Mouse (Mus musculus) brain, embryonic 14.5 days (tissue): ENCODE data around the gene Cep72. TPM values are rescaled to one million over a fixed set of nuclear protein-coding genes. Genes with fewer than 3 reads are reported as not detected.
"Not testable (repeated sequence)": the region's sequence is repeated elsewhere in the genome, so short reads cannot be mapped to it uniquely, and the experiment has no call there.

Experiments
- DNase-seq: peaks from one replicate; pipeline ENCODE4 v3.0.0-alpha.2; 2011; ENCODE audit warnings: low read depth
- CTCF ChIP-seq: fragments of 200-500 bp; IDR thresholded peaks from 2 replicates; pipeline ENCODE4 v1.5.1; 2012; ENCODE audit warnings: inconsistent platforms, mild to moderate bottlenecking, moderate library complexity, borderline replicate concordance; ENCODE audit not compliant: insufficient read depth, insufficient read length; ENCODE audit errors: extremely low read depth
- POLR2A ChIP-seq: fragments of 200-500 bp; IDR thresholded peaks from 2 replicates; pipeline ENCODE4 v1.6.1; 2012; ENCODE audit warnings: mild to moderate bottlenecking, inconsistent platforms, borderline replicate concordance; ENCODE audit not compliant: poor library complexity, insufficient read depth, insufficient read length, severe bottlenecking; ENCODE audit errors: extremely low read depth
- polyA plus RNA-seq: library from polyadenylated mRNA; depleted of rRNA; stranded (reverse); fragments of >200 nt; gene quantifications from 2 replicates; pipeline ENCODE4 v1.2.3, GENCODE M21; 2012

Cep72 gene
- polyA plus RNA-seq, 1 experiment: 9.1 TPM

GRCm38 (mm10) chr13:74025151-74026081 lies 36.7 kb downstream of the Cep72 start:
- TF ChIP-seq POLR2A (no peak), CTCF (no peak)
- peak; percentile 43 for DNase-seq

DNA sequence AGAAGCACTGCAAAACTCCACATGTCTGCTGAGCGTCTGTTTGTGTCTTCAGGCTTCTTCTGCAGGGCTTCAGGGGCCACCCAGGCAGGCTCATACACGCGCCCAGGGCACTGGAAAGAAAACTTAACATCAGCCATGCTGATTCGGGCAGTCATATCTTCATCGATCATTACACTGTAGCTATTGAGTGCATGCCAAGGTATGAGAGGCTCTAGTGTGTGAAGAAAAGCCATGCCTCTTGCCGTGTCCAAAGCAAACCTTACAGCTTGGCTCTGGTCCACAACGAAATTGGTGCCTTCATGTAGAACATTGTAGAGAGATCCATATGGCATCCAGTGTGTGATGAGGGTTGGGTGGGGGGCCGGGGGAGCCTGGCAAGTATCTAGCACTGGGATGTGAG lies 43.1 kb downstream of the Cep72 start:
- DNase-seq: not testable (repeated sequence)

DNA sequence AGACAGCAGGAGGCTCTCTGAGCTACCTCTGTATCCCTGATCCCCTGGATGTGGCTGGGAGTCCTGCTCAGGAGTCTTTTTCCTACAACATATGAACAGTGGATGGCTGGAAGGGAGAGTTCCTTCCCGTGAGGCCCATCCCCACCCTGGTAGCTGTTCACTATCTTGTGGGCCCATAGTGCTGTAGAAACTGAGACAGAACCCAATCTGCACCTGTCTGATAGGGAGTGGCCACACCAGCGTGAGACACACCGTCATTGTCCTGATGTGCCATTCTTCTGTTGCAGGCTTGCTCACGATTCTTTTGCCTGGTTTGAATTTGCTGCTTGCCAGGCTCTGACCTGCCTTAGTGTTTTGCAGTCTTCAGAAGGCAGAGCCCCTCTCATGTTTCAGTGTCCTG lies 44.7 kb downstream of the Cep72 start:
- TF ChIP-seq POLR2A (no peak), CTCF (no peak)
- no peak for DNase-seq

DNA sequence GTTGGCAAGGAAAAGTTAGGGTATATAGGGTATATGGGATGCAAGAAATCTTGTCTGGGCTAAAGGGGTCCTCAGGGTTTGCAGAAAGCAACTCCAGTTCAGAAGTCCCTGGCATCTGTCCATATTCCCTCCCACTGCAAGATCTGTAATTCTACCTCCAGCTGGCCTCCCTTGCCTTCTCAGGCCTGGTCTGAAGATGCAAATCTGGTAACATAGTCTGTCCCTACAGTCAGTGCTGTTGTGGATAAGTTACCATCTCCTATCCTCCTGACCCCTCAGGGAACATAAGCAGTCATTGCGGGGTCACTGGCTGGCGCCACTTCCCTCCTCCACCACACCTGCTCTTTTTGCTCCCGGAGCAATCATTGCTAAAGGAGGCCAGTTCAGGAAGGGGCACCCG lies 46.2 kb downstream of the Cep72 start:
- no peak for TF ChIP-seq CTCF
- no peak for TF ChIP-seq POLR2A
- DNase-seq: peak; percentile 24

DNA sequence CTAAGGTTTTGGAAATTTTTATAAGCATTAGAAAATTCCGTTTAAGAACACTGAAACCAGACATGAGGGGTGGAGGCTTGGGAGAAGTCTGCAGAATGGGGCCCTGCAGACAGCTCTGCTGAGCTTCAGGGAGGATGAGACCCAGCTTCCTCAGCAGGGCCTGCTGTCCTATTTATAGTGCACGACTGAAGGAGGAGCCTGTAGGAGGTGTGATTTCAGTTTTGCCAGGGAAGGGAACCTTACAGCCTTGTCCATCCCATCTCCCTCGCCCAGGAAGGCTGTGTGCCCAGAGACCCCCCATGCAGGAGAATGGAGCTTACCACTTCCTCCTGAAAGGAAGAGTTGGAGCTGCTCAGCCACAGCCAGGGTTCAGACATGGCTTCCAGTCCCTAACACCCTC lies 51.4 kb downstream of the Cep72 start:
- DNase-seq: peak; percentile 53
- TF ChIP-seq POLR2A (no peak), CTCF (no peak)

- peak; percentile 92 for DNase-seq
- TF ChIP-seq CTCF: no peak
- 0 out of 2 replicates have a peak, but pooled peaks have one; percentile 7 for TF ChIP-seq POLR2A
Observed at GRCm38 (mm10) chr13:74009791-74010614, 52.1 kb downstream of the Cep72 start.

DNA sequence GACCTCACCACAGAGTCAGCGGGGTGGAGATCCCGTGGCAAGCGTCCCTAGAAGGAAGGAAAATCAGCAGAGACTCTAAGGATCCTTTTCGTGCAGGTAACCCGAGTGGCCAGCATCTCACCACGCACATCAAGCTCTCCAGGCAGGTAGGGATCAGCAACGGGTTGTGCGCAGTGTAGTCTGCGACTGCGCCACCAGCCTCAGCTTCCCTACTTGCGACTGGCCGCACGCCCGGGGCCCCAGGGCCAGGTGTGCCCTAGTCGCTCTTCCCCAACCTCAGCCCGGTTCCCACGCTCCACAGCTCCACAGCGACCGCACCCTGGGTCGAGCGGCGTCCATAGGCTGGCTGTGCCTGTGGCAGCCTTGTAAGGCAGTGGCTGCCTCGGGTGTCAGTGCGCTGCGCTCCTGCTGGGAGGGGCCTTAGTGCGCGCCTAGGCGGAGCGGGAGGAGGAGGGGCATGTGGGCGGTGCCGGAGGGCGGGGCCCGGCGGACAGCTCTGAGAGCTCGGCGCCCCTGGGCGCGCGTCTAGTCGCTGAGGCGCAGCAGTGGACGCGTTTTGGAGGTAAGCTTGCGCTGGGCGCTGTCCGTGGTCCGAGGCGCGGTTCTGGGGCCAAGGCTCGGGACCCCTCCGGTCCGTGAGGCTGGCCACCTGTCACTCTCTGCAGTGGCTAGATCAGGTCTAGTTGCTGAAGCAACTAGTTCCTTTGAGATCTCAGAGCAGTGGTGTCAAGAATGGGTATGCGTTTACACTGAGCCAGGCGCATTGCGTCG lies 53.0 kb downstream of the Cep72 start, which contains the start of gene Tppp:
TSS of gene Tppp (plus strand) at position 460 of the 771 bp plus-strand sequence.
- peak; percentile 94 for DNase-seq
- TF ChIP-seq CTCF: no peak
- TF ChIP-seq POLR2A: peak; percentile 49; the same call in 1 of the 2 replicates

- not testable (repeated sequence) for DNase-seq
Observed at GRCm38 (mm10) chr13:74008216-74008615, 53.9 kb downstream of the Cep72 start.

- DNase-seq: not testable (repeated sequence)
Observed at GRCm38 (mm10) chr13:74006881-74007280, 55.2 kb downstream of the Cep72 start.

GRCm38 (mm10) chr13:74001492-74001891 lies 60.6 kb downstream of the Cep72 start:
- TF ChIP-seq POLR2A: no peak
- no peak for TF ChIP-seq CTCF
- no peak for DNase-seq

DNA sequence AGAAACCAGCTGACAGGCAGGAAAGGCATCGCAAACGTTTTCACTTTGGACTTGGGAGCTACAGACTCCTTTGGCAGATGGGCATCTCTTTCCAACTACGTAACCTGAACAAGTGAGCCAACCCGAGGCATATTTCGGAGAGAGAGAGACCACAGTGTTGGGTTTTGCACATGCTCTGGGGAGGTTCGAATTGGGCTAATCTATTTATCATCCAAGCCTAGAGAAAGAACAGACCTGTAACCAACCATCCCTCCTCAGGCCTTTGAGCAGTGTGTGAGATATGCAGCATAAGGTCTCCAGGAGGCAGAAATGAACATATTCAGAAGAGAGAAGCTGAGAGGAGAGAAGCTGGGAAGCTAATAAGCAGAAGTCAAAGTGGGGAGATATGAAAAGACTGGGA lies 61.1 kb downstream of the Cep72 start:
- TF ChIP-seq POLR2A (no peak), CTCF (no peak)
- no peak for DNase-seq

DNA sequence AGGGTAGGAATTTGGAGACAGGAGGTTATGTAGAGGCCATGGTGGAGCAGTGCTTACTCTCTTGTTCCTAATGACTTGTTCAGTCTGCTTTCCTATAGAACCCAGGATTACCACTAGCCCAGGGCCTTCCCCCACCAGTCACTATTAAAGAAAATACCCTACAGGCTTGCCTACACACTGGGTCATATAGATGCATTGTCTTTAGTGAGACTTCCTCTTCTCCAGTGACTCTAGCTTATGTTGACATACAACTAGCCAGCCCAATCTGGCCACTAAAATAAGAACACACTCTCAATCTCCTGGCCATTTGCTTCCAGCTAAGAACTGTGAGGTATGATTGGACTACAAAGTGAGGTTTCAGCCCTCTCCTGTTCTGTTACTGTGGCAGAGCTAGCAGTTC lies 61.6 kb downstream of the Cep72 start:
- TF ChIP-seq CTCF (no peak), POLR2A (no peak)
- DNase-seq: no peak
